11 mouse cellular contexts compared by ENCODE assay signal in the genomic region with DNA sequence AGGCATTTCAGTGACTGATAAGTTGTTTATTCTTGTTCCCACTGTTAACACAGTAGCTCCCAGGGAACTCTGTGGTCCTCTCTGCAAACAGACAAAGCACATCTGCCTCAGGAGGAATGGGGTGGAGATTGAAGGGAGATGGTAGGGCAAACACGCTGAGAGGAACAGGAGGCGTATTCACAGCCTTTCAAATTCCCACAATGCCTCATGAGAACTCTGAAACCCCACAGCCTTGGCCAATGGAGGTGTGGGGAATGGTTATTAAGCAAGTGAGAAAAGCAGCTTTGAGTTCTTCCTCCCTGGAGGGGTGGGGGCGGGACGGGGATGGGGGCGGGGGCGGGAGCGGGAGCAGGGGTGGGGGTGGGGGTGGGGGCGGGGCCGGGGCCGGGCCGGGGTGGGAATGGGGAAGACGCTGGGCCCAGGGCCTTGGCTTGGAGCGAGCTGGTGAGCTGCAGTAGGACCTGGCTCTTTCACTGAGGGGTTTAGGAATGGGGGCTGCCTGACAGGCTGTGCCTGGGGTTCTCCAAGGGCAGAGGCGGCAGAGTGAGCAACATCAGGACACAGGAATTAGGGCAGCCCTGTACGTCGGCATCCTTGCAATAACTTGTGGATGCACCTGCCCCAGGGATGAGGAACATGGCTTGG. TPM values are rescaled to one million over a fixed set of nuclear protein-coding genes. Genes with fewer than 3 reads are reported as not detected.
A peak's percentile ranks its signal among the peaks of the same experiment; 100 is the strongest.
DNase-seq lines count a peak whose midpoint lies in the region; ATAC-seq and TF ChIP-seq lines count a peak whose summit lies in the region.
"Had no signal": no experiment of that assay in that cellular context is flagged by ENCODE, and none has a peak within 500 bp of the region (broad histone marks: within the 10 kb centered on the region; RNA-seq: fewer than 3 reads in every experiment).

No protein-coding gene starts in this region.

- H3K27me3 ChIP-seq in hindbrain, postnatal 0 days (ENCODE audit: insufficient read depth, low read length), result no peaks in the 10 kb centered on the region

- no peak for DNase-seq in layer of hippocampus, adult 2 months (ENCODE audit: low spot score in 2 of 2)
- DNase-seq in layer of hippocampus, adult 9-10 months (ENCODE audit: low spot score), result no peak
- DNase-seq in ES-E14 (ENCODE audit: low read depth, low spot score), result peak; percentile 22
- DNase-seq in embryo, embryonic 9.5 days (ENCODE audit: extremely low spot score), result peak; percentile 57
- DNase-seq in hindbrain, postnatal 0 days (ENCODE audit: low spot score), result no peak
- no peak for DNase-seq in layer of hippocampus, adult 9-11 months
- no peak for DNase-seq in adrenal gland, adult 18-20 months (ENCODE audit: low spot score in 2 of 2)
- DNase-seq in right cerebral cortex, adult 18-20 months, result no peak
- DNase-seq: left cerebral cortex, postnatal 4 days; lung, postnatal 14 days had no signal

- H3K4me2 ChIP-seq in hindbrain, postnatal 0 days (ENCODE audit: low read depth, low read length), result no peak overlapping the region

- 0 out of 2 replicates have a peak, but pooled peaks have one; percentile 32 for ATAC-seq in hindbrain, postnatal 0 days
- ATAC-seq: activated CD4-positive, CD25-positive, alpha-beta regulatory T cell, adult 4 months had no signal

- H3K36me3 ChIP-seq in ES-E14 (ENCODE audit: control insufficient read depth, insufficient read depth, low read length, poor library complexity, severe bottlenecking), result no peaks in the 10 kb centered on the region
- H3K36me3 ChIP-seq in hindbrain, postnatal 0 days (ENCODE audit: insufficient read depth, low read length), result no peaks in the 10 kb centered on the region

- H3K27ac ChIP-seq in layer of hippocampus, adult 2 months, result 0 out of 2 replicates have a peak overlapping the region, but pooled peaks have one; percentile 21
- no peak overlapping the region for H3K27ac ChIP-seq in ES-E14 (ENCODE audit: insufficient read depth, low read depth, low read length, poor library complexity, severe bottlenecking)
- H3K27ac ChIP-seq in hindbrain, postnatal 0 days, result no peak overlapping the region

- TF ChIP-seq CTCF in layer of hippocampus, adult 2 months (conservative IDR thresholded peaks at IDR 0.05), result no peak
- TF ChIP-seq CTCF in hindbrain, postnatal 0 days (IDR thresholded peaks at IDR 0.05; ENCODE audit: low read depth), result no peak

- peaks cover 4 to 8% of the 10 kb centered on the region in 2 experiments; a peak in 3 of 4 replicates for H3K4me1 ChIP-seq in ES-E14 (ENCODE audit: control insufficient read depth in 2 of 2, insufficient read depth in 2 of 2, low read length in 2 of 2, poor library complexity in 1 of 2)
- H3K4me1 ChIP-seq in hindbrain, postnatal 0 days (ENCODE audit: insufficient read depth, low read length), result no peaks in the 10 kb centered on the region

- H3K4me3 ChIP-seq in layer of hippocampus, adult 2 months, result no peak overlapping the region
- no peak overlapping the region for H3K4me3 ChIP-seq in ES-E14 (ENCODE audit: insufficient read depth in 1 of 2, low read depth in 1 of 2, low read length in 2 of 2, poor library complexity in 1 of 2, severe bottlenecking in 1 of 2)
- H3K4me3 ChIP-seq in hindbrain, postnatal 0 days (ENCODE audit: low read length), result no peak overlapping the region

- WGBS in hindbrain, postnatal 0 days, result 17% methylated on average over 9 of the region's 16 CpGs

- H3K9ac ChIP-seq in ES-E14 (ENCODE audit: insufficient read depth, low read depth, low read length, poor library complexity, severe bottlenecking), result no peak overlapping the region
- H3K9ac ChIP-seq in hindbrain, postnatal 0 days (replicated peaks; ENCODE audit: low read length), result no peak overlapping the region

- in situ Hi-C loops in ES-E14 (cut with MboI; ENCODE audit: low sequenced_read_pairs in 2 of 2, unreplicated experiment in 2 of 2), result no loop called here

- no peaks in the 10 kb centered on the region for H3K9me3 ChIP-seq in ES-E14 (ENCODE audit: control insufficient read depth, insufficient read depth, low read depth, low read length)
- H3K9me3 ChIP-seq in hindbrain, postnatal 0 days (ENCODE audit: low read length), result no peaks in the 10 kb centered on the region

TF ChIP-seq in ES-E14, 5 proteins besides CTCF, POLR2A, EP300 and RAD21:
- no peak for TF ChIP-seq MAFK (IDR thresholded peaks at IDR 0.05; ENCODE audit: insufficient read depth, low read depth, low read length)
- no peak for TF ChIP-seq HCFC1 (IDR thresholded peaks at IDR 0.05; ENCODE audit: borderline replicate concordance, insufficient read depth, low read length)
- no peak for TF ChIP-seq ZNF384 (IDR thresholded peaks at IDR 0.05; ENCODE audit: low read depth, low read length)
- no peak for TF ChIP-seq ZC3H11A (IDR thresholded peaks at IDR 0.05; ENCODE audit: borderline replicate concordance, low read depth, low read length)
- no peak for TF ChIP-seq CHD2 (IDR thresholded peaks at IDR 0.05; ENCODE audit: low read depth, low read length)
TF ChIP-seq in ES-E14: peak in this region for 0.

RNA-seq across cellular contexts. Expression of gene Klhdc7a, which starts 25.4 kb away (rescaled TPM):
- 1 to 10 TPM; 9.3 to 9.6 TPM for total RNA-seq in layer of hippocampus, adult 2 months (2021)
- 1.9 and 3.3 TPM in 2 replicates for total RNA-seq in ES-E14 (2012; rRNA removed)
- total RNA-seq in hindbrain, postnatal 0 days (2014; rRNA removed), result 1.0 and 1.6 TPM in 2 replicates
- polyA plus RNA-seq in hindbrain, postnatal 0 days (2015; fragmentation: Nextera tagmentation; extraction: Ambion mirVana), result 0.58 and 0.69 TPM in 2 replicates
- 10 to 100 TPM in 1 of 2 experiments, 1 to 10 TPM in 1; 7.7 to 27.3 TPM for total RNA-seq in adrenal gland, adult 18-20 months (2021)
- polyA plus RNA-seq: activated CD4-positive, CD25-positive, alpha-beta regulatory T cell, adult 4 months had no signal

Comparison
In these comparisons a context has a peak if more than half of its experiments do, and no peak if none do; other contexts are left out.
1. DNase-seq: peak in ES-E14 (single experiment) and embryo, embryonic 9.5 days (single experiment); none in layer of hippocampus, adult 2 months (0 of 2), layer of hippocampus, adult 9-10 months (single experiment), hindbrain, postnatal 0 days (single experiment), layer of hippocampus, adult 9-11 months (single experiment), adrenal gland, adult 18-20 months (0 of 2) and right cerebral cortex, adult 18-20 months (single experiment).